16 mouse cellular contexts compared by ENCODE assay signal in genomic region chr13:49069393-49069792, GRCm38 (mm10).
A peak's percentile ranks its signal among the peaks of the same experiment; 100 is the strongest.
DNase-seq lines count a peak whose midpoint lies in the region.
"Had no signal": no experiment of that assay in that cellular context is flagged by ENCODE, and none has a peak within 500 bp of the region (broad histone marks: within the 10 kb centered on the region; RNA-seq: fewer than 3 reads in every experiment).

No protein-coding gene starts in this region.

- peak; percentile 42 for DNase-seq in layer of hippocampus, adult 9-11 months
- DNase-seq in layer of hippocampus, adult 9-10 months (ENCODE audit: low spot score) = no peak
- peak; percentile 57 for DNase-seq in right cerebral cortex, postnatal 25 days
- DNase-seq in right cerebral cortex, postnatal 14 days = no peak
- DNase-seq in left cerebral cortex, postnatal 25 days (ENCODE audit: low spot score in 2 of 2) = peak; percentile 30 to 89
- no peak for DNase-seq in heart, postnatal 10 days
- DNase-seq in retina, embryonic 14.5 days (ENCODE audit: low spot score) = no peak
- DNase-seq: adrenal gland, adult 2 months; cerebellum, adult 11-12 months; cerebellum, postnatal 14 days; gastrocnemius, postnatal 36 days; heart, adult 2 months; kidney, adult 11 months; kidney, postnatal 36 days; lung, postnatal 36 days; thymus, postnatal 25 days had no signal

- intact Hi-C loops in left cerebral cortex, postnatal 25 days (cut with DNase I) = no loop called here
- intact Hi-C loops in heart, postnatal 10 days (cut with DNase I) = no loop called here

Comparison
In these comparisons a context has a peak if more than half of its experiments do, and no peak if none do; other contexts are left out.
1. DNase-seq: peak in layer of hippocampus, adult 9-11 months (single experiment), right cerebral cortex, postnatal 25 days (single experiment) and left cerebral cortex, postnatal 25 days (2 of 2); none in layer of hippocampus, adult 9-10 months (single experiment), right cerebral cortex, postnatal 14 days (single experiment), heart, postnatal 10 days (0 of 2) and retina, embryonic 14.5 days (single experiment).